Mouse (Mus musculus) stomach, embryonic 15.5 days (tissue): Measurements from ENCODE around the gene Prepl. TPM values are rescaled to one million over a fixed set of nuclear protein-coding genes. Genes with fewer than 3 reads are reported as not detected.

Experiments used
- ATAC-seq: fragments of 200-750 bp; cut with Nextera tagmentation; 2 replicates; pipeline ENCODE4 v1.8.0; 2017; ENCODE audit warnings: low read depth, moderate number of reproducible peaks, moderate TSS enrichment; ENCODE audit not compliant: insufficient read depth, low FRiP score
- H3K27ac ChIP-seq: fragments of 300-500 bp; sonication (generic); 2 replicates; pipeline ENCODE4 v1.5.1; 2015; ENCODE audit warnings: mild to moderate bottlenecking, inconsistent platforms
- H3K27me3 ChIP-seq: fragments of 300-500 bp; sonication (generic); replicated peaks from 2 replicates; pipeline ENCODE4 v1.6.1; 2015; ENCODE audit warnings: inconsistent platforms
- H3K36me3 ChIP-seq: fragments of 300-500 bp; sonication (generic); 2 replicates; pipeline ENCODE4 v1.6.1; 2015; ENCODE audit warnings: inconsistent platforms
- H3K4me1 ChIP-seq: fragments of 300-500 bp; sonication (generic); 2 replicates; pipeline ENCODE4 v1.6.1; 2015; ENCODE audit warnings: inconsistent platforms
- H3K4me2 ChIP-seq: fragments of 300-500 bp; sonication (generic); 2 replicates; pipeline ENCODE4 v1.6.1; 2015; ENCODE audit warnings: mild to moderate bottlenecking, inconsistent platforms
- H3K4me3 ChIP-seq: fragments of 300-500 bp; sonication (generic); replicated peaks from 2 replicates; pipeline ENCODE4 v1.5.1; 2015; ENCODE audit warnings: inconsistent platforms
- H3K9ac ChIP-seq: fragments of 300-500 bp; sonication (generic); 2 replicates; pipeline ENCODE4 v1.6.1; 2015; ENCODE audit warnings: inconsistent platforms
- H3K9me3 ChIP-seq: fragments of 300-500 bp; sonication (generic); 2 replicates; pipeline ENCODE4 v1.6.1; 2016; ENCODE audit warnings: inconsistent platforms
- WGBS: fragments of 180-500 bp; shearing (Covaris S2); methylation state at CpG from one replicate; pipeline ENCODE4 v1.1.7; 2015; 5-methylcytosine and 5-hydroxymethylcytosine counted together
- polyA plus RNA-seq: library from polyadenylated mRNA; unstranded; fragments of >200 nt; fragmentation: Nextera tagmentation; extraction: Ambion mirVana; gene quantifications from 2 replicates; pipeline ENCODE4 v1.2.1, GENCODE M21; 2015

The Prepl gene
- polyA plus RNA-seq, 1 experiment from 2014 or later: 23.5 TPM

- H3K4me2 ChIP-seq: no peak overlapping the region
- 95% methylated on average over 7 of the region's 7 CpGs for WGBS
- no peak overlapping the region for H3K4me3 ChIP-seq
- H3K9ac ChIP-seq: no peak overlapping the region
- ATAC-seq: no peak
- no peaks in the 10 kb centered on the region for H3K27me3 ChIP-seq
- H3K27ac ChIP-seq: no peak overlapping the region
- peaks cover 8% of the 10 kb centered on the region for H3K36me3 ChIP-seq
- no peaks in the 10 kb centered on the region for H3K4me1 ChIP-seq
- H3K9me3 ChIP-seq: no peaks in the 10 kb centered on the region
Observed at GRCm38 (mm10) chr17:85067331-85067730, 22.7 kb downstream of the Prepl start.

GRCm38 (mm10) chr17:85063560-85063959 is 26.5 kb downstream of the Prepl start:
- Histone ChIP-seq H3K27ac (no peak overlapping the region), H3K4me2 (no peak overlapping the region), H3K9me3 (no peaks in the 10 kb centered on the region), H3K4me3 (no peak overlapping the region), H3K27me3 (no peaks in the 10 kb centered on the region), H3K9ac (no peak overlapping the region), H3K36me3 (peaks cover 8% of the 10 kb centered on the region), H3K4me1 (no peaks in the 10 kb centered on the region)
- no peak for ATAC-seq
- WGBS: 85% methylated on average over 7 of the region's 7 CpGs

- Histone ChIP-seq H3K27me3 (no peaks in the 10 kb centered on the region), H3K36me3 (no peaks in the 10 kb centered on the region), H3K4me1 (no peaks in the 10 kb centered on the region), H3K9ac (no peak overlapping the region), H3K27ac (no peak overlapping the region), H3K4me3 (no peak overlapping the region), H3K4me2 (no peak overlapping the region), H3K9me3 (no peaks in the 10 kb centered on the region)
- ATAC-seq: no peak
- WGBS: 92% methylated on average over 6 of the region's 6 CpGs
Observed at GRCm38 (mm10) chr17:85059136-85059535, 30.9 kb downstream of the Prepl start.

GRCm38 (mm10) chr17:85058276-85058675 is 31.8 kb downstream of the Prepl start:
- H3K4me2 ChIP-seq: no peak overlapping the region
- no peak overlapping the region for H3K4me3 ChIP-seq
- no peaks in the 10 kb centered on the region for H3K36me3 ChIP-seq
- ATAC-seq: no peak
- H3K27me3 ChIP-seq: no peaks in the 10 kb centered on the region
- 88% methylated on average over 7 of the region's 7 CpGs for WGBS
- H3K9ac ChIP-seq: no peak overlapping the region
- no peaks in the 10 kb centered on the region for H3K9me3 ChIP-seq
- no peaks in the 10 kb centered on the region for H3K4me1 ChIP-seq
- no peak overlapping the region for H3K27ac ChIP-seq

- Histone ChIP-seq H3K9me3 (no peaks in the 10 kb centered on the region), H3K27me3 (no peaks in the 10 kb centered on the region), H3K27ac (no peak overlapping the region), H3K4me3 (no peak overlapping the region), H3K36me3 (no peaks in the 10 kb centered on the region), H3K4me1 (no peaks in the 10 kb centered on the region), H3K9ac (no peak overlapping the region), H3K4me2 (no peak overlapping the region)
- ATAC-seq: no peak
- WGBS: 86% methylated on average over 5 of the region's 5 CpGs
Observed at GRCm38 (mm10) chr17:85048379-85048778, 41.7 kb downstream of the Prepl start.

GRCm38 (mm10) chr17:85045160-85045559 is 44.9 kb downstream of the Prepl start:
- no peak overlapping the region for H3K27ac ChIP-seq

GRCm38 (mm10) chr17:85044466-85044865 is 45.6 kb downstream of the Prepl start:
- Histone ChIP-seq H3K36me3 (no peaks in the 10 kb centered on the region), H3K4me3 (no peak overlapping the region), H3K27ac (no peak overlapping the region), H3K27me3 (no peaks in the 10 kb centered on the region), H3K9me3 (no peaks in the 10 kb centered on the region), H3K4me2 (no peak overlapping the region), H3K4me1 (no peaks in the 10 kb centered on the region), H3K9ac (no peak overlapping the region)
- no peak for ATAC-seq
- 87% methylated on average over 5 of the region's 5 CpGs for WGBS

More at GRCm38 (mm10) chr17:85045160-85045559, 44.9 kb downstream of the Prepl start:
- no peaks in the 10 kb centered on the region for H3K27me3 ChIP-seq
- H3K9ac ChIP-seq: no peak overlapping the region
- no peaks in the 10 kb centered on the region for H3K36me3 ChIP-seq
- no peak overlapping the region for H3K4me3 ChIP-seq
- 79% methylated on average over 12 of the region's 12 CpGs for WGBS
- no peak overlapping the region for H3K4me2 ChIP-seq
- no peaks in the 10 kb centered on the region for H3K9me3 ChIP-seq
- no peak for ATAC-seq
- no peaks in the 10 kb centered on the region for H3K4me1 ChIP-seq

GRCm38 (mm10) chr17:85043404-85043816 is 46.6 kb downstream of the Prepl start:
- no peak overlapping the region for H3K4me3 ChIP-seq
- no peaks in the 10 kb centered on the region for H3K27me3 ChIP-seq
- ATAC-seq: peak; percentile 60; the same call in 1 of the 2 replicates
- no peaks in the 10 kb centered on the region for H3K4me1 ChIP-seq
- no peak overlapping the region for H3K4me2 ChIP-seq
- H3K27ac ChIP-seq: peak overlapping the region; percentile 54
- no peaks in the 10 kb centered on the region for H3K9me3 ChIP-seq
- WGBS: 61% methylated on average over 6 of the region's 6 CpGs
- no peak overlapping the region for H3K9ac ChIP-seq
- no peaks in the 10 kb centered on the region for H3K36me3 ChIP-seq

GRCm38 (mm10) chr17:85042419-85042818 is 47.6 kb downstream of the Prepl start:
- H3K27ac ChIP-seq: no peak overlapping the region
- H3K4me1 ChIP-seq: no peaks in the 10 kb centered on the region
- no peaks in the 10 kb centered on the region for H3K36me3 ChIP-seq
- H3K9ac ChIP-seq: no peak overlapping the region
- no peak for ATAC-seq
- H3K9me3 ChIP-seq: no peaks in the 10 kb centered on the region
- H3K4me2 ChIP-seq: no peak overlapping the region
- H3K27me3 ChIP-seq: no peaks in the 10 kb centered on the region
- 49% methylated on average over 6 of the region's 6 CpGs for WGBS
- H3K4me3 ChIP-seq: no peak overlapping the region

- Histone ChIP-seq H3K27me3 (no peaks in the 10 kb centered on the region), H3K4me3 (no peak overlapping the region), H3K9me3 (no peaks in the 10 kb centered on the region), H3K36me3 (no peaks in the 10 kb centered on the region), H3K27ac (peak overlapping the region; percentile 14; the same call in 1 of the 2 replicates), H3K4me1 (no peaks in the 10 kb centered on the region), H3K9ac (no peak overlapping the region), H3K4me2 (no peak overlapping the region)
- WGBS: 67% methylated on average over 7 of the region's 7 CpGs
- no peak for ATAC-seq
Observed at GRCm38 (mm10) chr17:85040913-85041312, 49.1 kb downstream of the Prepl start.

- no peak overlapping the region for H3K9ac ChIP-seq
- H3K4me3 ChIP-seq: no peak overlapping the region
- no peaks in the 10 kb centered on the region for H3K9me3 ChIP-seq
- H3K27me3 ChIP-seq: no peaks in the 10 kb centered on the region
- H3K4me1 ChIP-seq: no peaks in the 10 kb centered on the region; the same call in 1 of the 2 replicates
- no peak for ATAC-seq
- H3K4me2 ChIP-seq: no peak overlapping the region
- H3K36me3 ChIP-seq: no peaks in the 10 kb centered on the region
- no peak overlapping the region for H3K27ac ChIP-seq
- WGBS: 94% methylated on average over 5 of the region's 5 CpGs
Observed at GRCm38 (mm10) chr17:85038761-85039160, 51.3 kb downstream of the Prepl start.

GRCm38 (mm10) chr17:85038311-85038710 is 51.7 kb downstream of the Prepl start:
- Histone ChIP-seq H3K9ac (no peak overlapping the region), H3K27me3 (no peaks in the 10 kb centered on the region), H3K4me3 (no peak overlapping the region), H3K4me1 (no peaks in the 10 kb centered on the region; the same call in 1 of the 2 replicates), H3K4me2 (no peak overlapping the region), H3K9me3 (no peaks in the 10 kb centered on the region), H3K36me3 (no peaks in the 10 kb centered on the region), H3K27ac (no peak overlapping the region)
- WGBS: 79% methylated on average over 4 of the region's 4 CpGs
- ATAC-seq: no peak

- 55% methylated on average over 5 of the region's 5 CpGs for WGBS
- H3K4me1 ChIP-seq: no peaks in the 10 kb centered on the region; the same call in 1 of the 2 replicates
- no peaks in the 10 kb centered on the region for H3K27me3 ChIP-seq
- H3K4me3 ChIP-seq: no peak overlapping the region
- H3K36me3 ChIP-seq: no peaks in the 10 kb centered on the region
- ATAC-seq: peak; percentile 66
- no peak overlapping the region for H3K4me2 ChIP-seq
- H3K9me3 ChIP-seq: no peaks in the 10 kb centered on the region
- no peak overlapping the region for H3K9ac ChIP-seq
- H3K27ac ChIP-seq: no peak overlapping the region
Observed at GRCm38 (mm10) chr17:85037855-85038254, 52.2 kb downstream of the Prepl start.
